Mouse (Mus musculus) ovary, postnatal 10 days (tissue): ENCODE measurements around the gene Zfc3h1.
A peak's percentile ranks its signal among the peaks of the same experiment; 100 is the strongest.

Experiments used
- DNase-seq: peaks from one replicate; pipeline ENCODE4 v3.0.0; 2022; ENCODE audit warnings: low spot score

The Zfc3h1 gene

DNA sequence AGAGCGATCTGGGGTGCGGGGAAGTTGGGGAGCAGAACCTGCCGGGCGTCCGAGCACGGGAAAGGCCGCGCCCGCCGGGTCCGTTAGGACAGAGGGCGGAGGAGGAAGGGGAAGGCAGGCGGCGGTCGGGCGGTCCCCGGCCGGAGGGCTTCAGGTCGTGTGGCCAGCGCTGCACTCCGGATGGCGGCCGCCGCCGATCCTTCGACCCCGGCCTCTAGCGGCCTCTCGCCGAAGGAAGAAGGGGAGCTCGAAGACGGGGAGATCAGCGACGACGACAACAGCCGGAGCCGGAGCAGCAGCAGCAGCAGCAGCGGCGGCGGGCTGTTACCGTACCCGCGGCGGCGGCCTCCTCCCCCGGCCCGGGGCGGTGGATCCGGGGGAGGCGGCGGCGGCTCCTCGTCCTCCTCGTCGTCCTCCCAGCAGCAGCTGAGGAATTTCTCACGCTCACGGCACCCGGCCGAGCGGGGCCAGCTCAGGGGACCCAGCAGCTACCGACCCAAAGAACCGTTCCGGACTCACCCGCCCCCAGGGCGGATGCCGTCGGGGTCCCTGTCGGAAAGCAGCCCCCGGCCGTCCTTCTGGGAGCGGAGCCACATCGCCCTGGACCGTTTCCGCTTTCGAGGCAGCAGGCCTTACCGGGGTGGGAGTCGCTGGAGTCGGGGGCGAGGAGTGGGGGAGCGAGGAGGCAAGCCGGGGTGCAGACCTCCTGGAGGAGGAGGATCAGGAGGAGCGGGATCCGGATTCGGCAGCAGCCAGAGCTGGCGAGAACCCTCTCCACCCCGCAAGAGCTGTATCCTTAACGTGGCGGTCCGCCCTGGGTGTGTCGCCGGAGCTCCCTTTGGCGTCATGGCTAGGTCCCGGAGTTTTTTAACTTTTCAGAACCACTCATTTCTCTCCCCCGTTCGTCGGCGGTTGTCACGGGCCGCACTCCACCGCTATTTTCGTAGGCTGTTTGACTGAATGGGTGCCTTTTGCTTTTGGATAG is 551 bp downstream of the Zfc3h1 start:
- DNase-seq = peak; percentile 41

DNA sequence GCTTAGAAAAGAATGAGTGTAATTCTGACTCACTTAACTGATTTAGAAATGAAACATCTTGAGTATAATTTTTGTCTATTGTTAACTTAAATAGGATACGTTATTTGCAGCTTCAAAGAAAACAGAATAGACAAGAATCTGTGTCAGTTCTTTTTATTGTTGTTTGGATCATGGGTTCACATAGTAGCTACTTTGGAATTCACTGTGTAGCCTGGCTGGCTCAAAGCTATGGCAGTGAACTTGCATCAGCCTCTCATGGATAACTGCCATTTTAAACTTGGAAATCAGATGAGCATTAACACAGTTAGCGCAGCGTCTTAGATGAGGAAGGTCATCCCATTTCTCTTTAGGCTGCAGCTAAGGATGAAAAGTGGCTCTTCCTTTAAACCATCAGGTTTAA is 3.1 kb downstream of the Zfc3h1 start:
- DNase-seq = no peak

DNA sequence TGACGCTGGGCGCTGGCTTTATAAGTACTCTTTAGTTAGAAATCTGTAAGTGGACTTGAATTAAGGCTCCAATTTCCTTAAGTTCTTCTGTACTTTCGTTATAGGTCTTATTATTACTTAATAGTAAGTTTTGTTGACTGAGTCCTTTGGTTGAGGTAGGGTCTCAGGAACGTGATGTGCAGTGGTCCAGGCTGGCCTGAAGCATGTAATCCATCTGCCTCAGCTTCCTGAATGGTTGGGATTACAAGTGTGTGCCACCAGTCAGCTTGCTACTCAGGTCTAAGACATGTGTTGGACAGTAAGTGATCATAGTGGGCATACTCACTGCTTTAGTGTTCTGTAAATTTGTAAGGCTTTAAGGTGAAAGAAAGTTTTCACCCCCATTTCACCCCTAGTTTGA is 6.3 kb downstream of the Zfc3h1 start:
- DNase-seq = no peak

DNA sequence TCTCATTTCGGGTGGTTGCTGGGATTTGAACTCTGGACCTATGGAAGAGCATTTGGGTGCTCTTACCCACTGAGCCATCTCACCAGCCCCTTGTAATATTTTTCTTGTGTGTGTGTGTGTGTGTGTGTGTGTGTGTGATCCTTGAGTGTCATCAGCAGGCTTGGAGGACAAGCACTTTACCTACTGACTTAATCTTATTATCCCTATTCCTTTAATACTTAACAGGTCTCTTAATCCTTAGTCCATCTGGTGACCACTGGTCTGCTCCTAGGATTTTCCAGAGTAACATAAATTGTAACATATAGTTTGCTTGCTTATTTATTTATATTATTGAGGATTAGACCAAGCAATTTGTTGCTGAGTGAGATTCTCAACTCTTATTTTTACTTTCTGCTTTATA is 7.1 kb downstream of the Zfc3h1 start:
- DNase-seq = no peak

DNA sequence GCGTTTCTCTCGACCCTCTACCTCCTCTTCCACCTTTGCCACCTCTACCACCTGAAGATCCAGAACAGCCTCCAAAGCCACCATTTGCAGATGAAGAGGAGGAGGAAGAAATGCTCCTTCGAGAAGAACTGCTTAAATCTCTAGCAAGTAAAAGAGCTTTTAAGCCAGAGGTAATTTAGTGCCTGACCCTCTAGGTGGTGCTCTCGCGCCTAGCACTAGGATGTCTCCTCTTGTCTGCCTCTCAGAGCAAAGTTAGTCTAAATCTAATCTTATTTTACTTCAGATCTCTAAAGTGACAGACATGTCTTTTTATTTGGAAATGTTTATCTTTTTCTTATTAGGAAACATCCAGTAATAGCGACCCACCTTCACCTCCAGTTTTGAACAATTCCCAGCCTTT is 21.6 kb downstream of the Zfc3h1 start:
- no peak for DNase-seq

DNA sequence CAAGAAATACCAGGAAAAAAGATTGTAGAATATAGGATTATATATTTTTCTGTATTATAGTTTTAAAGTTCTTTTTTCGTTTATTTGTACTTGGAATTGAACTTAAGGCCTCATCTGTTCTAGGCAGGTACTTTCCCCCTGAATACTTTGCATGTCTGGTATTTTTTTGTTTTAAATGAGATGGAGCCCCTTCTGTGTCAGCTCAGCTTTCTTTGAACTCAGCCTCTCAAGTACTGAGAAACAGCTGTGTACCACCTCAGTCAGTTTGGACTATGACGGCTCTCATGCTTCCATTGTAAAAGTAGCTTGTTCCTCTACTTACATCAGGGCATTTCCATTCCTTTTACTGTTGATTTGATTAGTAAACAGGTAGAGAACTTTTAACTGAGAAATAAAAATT is 28.7 kb downstream of the Zfc3h1 start:
- DNase-seq = no peak

DNA sequence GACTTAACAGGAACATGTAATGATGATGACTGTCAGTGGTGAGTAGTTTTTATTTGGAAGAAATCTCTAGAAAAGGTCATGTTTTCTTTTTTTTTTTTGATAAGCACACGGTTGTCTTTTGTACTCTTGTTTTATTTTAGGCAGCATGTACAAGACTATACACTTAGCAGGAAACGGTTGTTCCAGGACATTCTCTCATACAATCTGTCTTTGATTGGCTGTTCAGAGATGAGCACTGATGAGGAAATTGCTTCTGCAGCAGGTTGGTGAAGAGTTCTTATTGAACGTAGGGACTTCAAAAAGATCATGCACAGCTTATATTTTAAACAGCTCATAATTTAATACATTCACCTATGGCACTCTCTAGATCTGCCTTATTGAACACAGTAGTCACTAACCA is 29.3 kb downstream of the Zfc3h1 start:
- no peak for DNase-seq

DNA sequence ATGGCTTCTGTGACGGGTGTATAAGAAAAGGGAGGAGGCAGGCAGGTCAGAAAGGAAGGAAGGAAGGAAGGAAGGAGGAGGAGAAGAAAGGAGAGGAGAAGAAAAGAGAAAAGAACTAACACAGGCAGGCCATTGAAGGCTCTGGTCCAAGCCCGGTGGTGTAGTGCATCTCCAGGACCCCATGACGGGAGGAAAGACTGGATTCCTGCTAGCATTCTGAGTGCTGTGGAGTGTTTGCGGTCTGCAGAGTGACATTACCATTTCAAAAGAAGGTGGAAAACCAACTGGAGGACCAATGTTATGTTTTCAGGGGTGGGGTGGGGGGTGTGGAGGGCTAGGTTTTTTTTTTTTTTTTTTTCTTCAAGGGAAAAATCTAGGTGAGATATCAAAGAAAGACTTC is 37.2 kb downstream of the Zfc3h1 start:
- no peak for DNase-seq

DNA sequence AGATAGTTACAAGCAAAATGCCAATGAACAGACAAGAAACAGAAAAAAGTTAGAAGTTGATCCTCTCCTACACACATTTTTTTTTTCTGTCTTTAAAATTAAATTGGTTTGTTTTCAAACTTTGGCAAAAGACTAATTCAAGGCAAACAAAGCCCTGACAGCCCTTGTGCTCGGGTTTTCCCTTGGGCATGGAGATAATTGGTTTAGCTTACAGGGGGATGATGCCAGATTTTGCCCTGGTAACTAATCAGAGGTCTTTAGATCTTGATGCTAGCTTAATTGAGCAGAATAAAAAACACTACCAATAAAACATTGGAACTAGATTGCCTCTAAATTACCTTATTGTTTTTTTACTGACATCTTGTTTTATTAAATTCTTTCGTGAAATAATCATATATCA is 40.6 kb downstream of the Zfc3h1 start:
- no peak for DNase-seq

DNA sequence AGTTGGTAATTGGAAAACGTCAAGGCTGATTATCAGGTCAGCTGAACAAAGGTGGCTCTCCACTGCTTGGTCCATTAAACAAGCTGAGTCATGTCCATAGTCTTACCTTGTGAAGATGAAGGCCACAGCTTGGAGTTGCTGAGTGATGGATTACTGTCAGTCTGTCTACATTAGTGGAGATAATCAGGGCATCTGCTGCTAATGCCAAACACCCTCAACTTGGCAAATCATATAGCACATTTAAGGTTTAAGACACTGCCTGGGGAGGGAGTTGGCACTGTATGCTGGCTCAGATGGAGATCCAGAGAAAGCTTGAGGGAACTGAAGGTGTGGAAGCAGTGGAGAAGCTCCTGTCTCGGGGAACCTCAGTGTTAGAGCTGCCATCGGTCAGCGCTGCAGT is 52.5 kb downstream of the Zfc3h1 start:
- no peak for DNase-seq

DNA sequence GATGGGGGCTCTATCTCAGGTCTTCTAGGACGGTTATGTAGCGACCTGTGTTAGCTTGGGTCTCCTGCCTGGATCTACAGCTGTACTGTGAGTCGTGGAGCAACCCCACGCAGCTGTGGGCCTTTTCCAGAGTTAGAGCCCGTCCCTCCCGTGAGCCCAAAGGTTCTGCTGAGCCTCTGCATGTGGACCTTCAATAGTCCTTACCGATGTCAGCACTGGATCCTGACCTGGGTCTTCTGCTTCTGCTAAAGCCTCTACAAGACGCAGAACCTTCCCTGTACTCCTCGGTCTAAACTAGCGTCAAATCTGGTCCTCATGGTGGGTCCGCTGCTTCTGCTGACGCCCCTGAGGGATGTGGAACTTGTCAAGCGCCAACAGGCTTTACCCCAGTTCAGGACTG is 63.9 kb downstream of the Zfc3h1 start:
- DNase-seq = no peak

DNA sequence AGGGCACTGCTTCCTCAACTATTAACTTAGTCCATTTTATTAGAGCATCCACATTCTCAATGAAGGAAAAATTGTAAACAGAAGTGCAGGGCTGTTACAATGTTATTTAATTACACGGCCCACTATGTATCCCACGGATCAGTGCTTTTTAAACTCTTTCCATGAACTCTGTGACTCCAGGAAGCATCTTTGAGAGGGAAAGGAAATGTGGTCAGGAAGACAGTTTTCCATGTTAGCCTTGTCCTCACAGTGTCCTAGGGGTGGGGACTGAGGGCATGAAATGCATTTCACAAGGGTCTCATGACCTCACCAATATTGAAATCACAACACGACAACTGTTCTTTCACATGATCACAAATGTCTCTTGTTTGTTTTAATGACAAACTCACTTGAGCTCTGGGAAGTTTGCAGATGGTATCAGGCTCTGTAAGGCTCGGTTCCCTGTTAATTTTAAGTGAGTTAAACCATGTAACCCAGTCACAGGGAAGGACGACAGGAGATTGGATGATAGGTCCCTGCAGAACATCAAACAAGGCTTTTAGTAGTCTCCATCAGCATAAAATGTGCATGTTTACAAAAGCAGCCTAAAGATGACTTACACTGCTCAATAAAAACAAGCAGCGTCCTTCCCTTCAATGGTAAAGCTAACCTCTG is 72.7 kb downstream of the Zfc3h1 start:
- no peak for DNase-seq

DNA sequence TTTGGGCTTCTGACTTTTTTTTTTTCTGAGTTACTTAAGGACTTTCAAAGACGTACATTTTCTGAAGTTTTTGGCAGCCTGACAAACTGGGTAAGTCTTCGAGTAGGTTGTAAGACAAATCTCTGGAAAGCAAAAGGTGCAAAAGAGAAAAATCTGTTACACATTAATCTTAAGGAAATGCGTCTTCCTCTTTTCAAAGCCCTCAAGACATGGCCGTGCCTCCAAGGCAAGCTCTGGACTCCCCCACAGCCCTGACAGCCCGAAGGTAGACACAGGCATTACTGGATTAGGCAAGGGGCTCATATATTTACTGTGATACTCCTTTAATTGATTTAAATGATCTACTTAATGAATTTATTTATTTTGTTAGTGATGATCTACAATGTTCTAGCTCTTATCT is 77.9 kb downstream of the Zfc3h1 start:
- DNase-seq = no peak

DNA sequence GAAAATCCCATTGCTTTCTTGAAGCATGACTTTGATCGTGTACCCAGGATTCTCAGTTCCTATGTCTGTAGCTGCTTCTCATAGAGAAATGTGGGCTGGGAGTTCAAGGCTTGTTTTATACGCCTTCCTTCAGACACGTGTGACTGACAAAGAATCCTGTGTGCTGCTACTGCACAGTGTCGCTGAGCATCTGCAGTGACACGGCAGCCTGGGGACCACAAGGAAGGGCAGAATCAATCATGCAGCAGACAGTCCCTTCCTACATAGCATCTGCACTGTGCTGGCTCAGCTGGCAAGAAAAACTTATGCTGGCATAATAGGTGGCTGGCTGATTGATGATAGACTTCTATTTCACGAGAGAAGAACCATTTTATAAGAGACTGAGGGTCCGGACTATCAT is 80.3 kb downstream of the Zfc3h1 start:
- DNase-seq = no peak

DNA sequence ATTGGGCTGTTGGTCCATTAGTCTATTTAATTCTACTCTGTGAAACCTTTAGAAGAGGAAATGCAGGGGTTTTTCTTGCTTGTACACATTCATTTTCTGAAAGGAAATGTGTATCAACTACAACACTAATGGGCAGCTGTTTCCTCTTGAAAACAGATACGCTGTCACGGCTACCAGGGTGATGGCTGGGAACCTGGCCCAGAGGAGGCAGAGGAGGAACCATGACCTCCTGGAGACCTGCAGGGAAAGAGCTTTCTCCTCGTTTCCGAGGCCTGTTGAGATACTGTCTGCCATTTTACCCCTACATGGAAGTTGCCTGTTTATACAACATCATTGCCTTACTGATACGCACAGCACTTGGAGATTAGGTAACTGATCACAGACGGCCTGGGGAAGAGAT is 81.0 kb downstream of the Zfc3h1 start:
- no peak for DNase-seq

DNA sequence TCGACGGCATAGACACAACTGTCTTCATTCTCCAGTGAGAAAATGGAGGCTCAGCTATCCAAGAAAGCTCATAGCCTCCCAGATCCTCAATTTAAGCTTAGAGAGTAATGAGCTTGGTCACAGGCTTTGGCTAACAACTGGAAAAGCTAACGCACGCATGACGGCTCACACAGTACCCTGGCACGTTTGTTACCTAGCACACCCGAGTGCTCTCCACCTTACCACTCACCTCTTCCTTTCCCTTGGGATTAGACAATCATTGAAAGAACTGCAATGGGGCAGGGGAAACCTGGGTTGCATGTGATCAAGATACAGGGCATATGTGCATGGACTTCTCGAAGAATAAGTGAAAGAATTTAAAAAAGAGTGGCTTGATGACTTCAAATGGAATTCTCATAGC is 83.2 kb downstream of the Zfc3h1 start:
- DNase-seq = no peak

DNA sequence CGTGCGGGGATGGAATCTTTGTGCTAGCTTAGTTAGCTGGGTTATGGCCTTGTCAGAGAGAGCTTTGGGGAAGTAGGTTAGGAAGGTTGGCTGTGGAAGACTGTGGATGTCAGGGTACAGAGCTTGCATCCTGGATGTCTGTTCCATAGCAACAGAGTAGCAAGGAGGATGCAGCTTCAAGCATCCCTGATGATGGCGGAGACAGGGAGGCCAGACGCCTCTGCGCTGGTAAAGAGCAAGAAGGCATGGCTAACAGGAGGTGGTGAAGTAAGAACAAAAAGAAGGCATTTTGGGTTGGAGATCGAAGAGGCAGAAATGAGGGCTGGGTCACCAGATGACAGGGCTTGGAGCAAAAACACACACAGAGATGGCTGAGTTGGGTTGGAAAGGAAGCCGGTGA is 83.9 kb downstream of the Zfc3h1 start:
- DNase-seq = no peak

DNA sequence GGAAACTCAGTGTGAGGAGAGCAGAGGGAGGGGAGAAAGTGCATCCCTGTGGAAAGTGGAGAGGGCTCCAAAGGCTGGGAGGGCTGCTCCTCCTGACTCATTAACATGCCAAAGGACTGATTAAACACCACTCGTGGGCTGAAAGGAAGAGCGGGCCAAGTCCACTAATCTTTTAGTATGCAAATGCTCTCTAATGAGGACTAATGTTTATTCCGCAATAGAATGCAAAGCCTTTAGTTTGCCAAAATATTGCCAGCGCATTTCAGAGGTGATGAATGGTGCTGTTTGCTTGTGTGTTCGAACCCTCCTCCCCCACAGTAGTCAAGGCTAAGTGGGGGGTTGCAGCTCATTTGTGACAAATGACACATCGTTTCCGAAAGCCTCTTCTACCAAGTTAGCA is 84.3 kb downstream of the Zfc3h1 start:
- no peak for DNase-seq

DNA sequence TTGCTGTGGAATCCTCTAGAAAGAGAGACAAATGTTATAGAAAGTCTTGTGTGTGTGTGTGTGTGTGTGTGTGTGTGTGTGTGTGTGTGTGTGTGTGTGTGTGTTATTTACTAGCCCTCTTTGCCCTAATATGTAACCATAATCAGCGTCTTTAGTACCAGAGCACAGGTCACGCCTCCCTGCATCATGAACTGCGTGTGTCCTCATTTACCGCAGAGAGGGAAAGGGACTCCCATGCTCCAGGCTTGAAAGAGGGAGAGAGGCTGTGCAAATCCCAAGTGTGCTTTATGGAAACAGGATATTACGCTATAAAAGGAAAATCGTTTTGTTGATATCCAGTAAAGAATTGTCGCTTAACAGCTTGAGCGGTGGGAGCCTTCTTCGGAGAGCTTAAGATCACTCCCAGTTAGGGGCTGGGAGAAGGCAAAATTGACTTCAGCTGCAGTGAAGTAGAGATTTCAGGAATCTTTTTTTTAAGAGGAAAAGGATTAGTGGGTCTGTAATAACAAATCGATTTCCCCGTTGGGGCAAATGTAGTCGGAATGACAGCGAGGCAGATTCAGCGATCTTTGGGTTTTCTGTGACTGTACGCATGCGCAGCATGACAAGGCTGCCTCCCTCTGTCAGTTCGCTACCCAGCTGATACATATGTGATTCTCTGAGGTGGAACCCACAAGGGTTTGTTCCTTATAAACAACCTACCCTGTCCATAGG is 86.0 kb downstream of the Zfc3h1 start:
- DNase-seq = no peak

DNA sequence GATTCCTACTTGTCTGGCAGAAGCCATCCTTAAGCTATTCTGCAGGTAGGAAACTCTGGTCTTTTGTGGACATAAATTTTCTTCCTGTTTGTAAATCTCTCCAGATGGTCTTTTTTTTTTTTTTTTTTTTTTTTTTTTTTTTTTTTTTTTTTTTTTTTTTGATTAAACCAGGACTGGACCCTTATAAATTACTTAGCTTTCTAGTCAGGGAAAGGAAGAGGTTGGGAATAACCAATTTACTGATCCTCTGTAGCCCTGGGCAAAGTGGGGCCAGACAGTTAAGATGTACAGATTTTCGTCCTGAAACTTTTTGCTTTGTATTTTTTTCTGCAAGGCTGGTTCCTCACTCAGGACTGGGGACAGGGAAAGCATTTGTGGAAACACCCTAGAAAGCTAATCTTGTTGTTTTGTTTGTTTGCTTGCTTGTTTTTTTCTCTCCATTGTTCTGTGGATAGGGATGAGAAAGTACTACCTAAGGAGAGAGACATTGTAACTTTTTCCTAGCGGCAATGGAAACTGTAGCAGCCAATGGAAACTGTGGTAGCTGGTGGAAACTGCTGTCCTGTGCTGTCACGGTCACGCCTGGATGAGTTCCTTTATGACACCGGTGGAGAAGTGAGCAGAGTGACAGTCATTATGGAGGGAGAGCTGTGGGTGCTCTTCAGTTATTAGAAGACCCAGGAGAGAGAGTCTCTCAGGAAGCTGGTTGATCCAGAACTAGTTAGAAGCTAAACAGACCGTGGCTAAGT is 88.6 kb downstream of the Zfc3h1 start:
- DNase-seq = no peak

DNA sequence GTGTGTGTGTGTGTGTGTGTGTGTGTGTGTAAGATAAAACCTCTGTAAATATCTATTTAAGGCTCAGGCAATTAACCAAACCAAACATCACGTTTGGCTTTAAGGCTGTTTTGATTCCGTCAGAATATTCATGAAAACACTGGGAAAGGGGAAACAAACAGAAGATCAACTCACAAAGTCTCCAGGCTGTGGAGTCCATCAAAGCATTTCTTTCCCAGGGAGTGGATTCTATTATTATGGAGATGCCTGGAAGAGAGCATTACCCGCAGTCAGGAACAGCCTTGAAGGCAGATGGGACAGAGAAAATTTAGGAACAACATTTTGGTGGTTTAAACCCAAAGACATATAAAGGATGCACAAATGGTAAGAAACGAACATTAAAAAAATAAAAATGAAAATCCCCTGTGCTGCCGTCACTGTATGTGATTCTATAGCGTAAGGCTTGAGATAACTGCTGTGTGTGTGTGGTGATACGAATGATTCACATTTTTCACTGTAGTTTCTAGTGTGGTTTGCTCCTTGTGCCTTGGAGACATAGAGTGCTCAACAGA is 90.3 kb downstream of the Zfc3h1 start:
- no peak for DNase-seq

DNA sequence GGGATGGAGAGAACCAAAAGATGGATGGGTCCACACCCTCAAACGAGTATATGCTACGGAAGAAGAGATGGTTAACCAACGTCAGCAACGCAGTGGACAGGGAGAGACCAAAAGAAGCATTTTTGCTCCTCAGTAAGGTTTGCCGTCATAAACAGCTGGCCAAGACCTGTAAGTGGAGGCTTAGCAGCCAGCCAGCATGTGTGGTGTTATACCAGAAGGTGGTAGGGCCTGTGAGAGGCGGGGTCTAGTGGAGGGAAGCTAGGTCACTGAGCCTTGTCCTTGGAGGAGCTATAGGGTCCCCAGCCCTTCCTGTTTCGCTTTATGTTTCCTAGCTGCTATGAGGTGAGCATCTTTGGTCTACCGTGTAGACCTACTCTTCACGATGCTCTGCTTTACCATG is 91.7 kb downstream of the Zfc3h1 start:
- DNase-seq = no peak
